Mouse (Mus musculus) heart, postnatal 25 days (tissue): Measurements from ENCODE around the gene Cacna1c. TPM values are rescaled to one million over a fixed set of nuclear protein-coding genes. Genes with fewer than 3 reads are reported as not detected.

Source experiments
- DNase-seq: peaks from one replicate; pipeline ENCODE4 v3.0.0; 2022; ENCODE audit warnings: low spot score
- intact Hi-C: fragments of 180-260 bp; cut with DNase I; formaldehyde crosslinking; loops from one replicate; pipeline ENCODE4 v1.15.1; 2025
- total RNA-seq, 2 experiments: library from RNA; stranded (reverse); gene quantifications; 2 replicates each; pipeline ENCODE4 v1.2.3; 2021

Cacna1c gene
- total RNA-seq, 2 experiments from 2014 or later: 182 to 191 TPM

GRCm38 (mm10) chr6:119107140-119107855 is 88.9 kb downstream of the Cacna1c start:
- intact Hi-C loops: loop anchor here (5.0 kb wide), 1 partner anchor 460 kb away; no protein-coding TSS in a partner anchor

GRCm38 (mm10) chr6:119106726-119107125 is 89.5 kb downstream of the Cacna1c start:
- intact Hi-C loops: loop anchor here (5.0 kb wide), 1 partner anchor 459 kb away; no protein-coding TSS in a partner anchor
- no peak for DNase-seq

More at GRCm38 (mm10) chr6:119107140-119107855, 88.9 kb downstream of the Cacna1c start:
- no peak for DNase-seq

GRCm38 (mm10) chr6:119105651-119106595 is 90.3 kb downstream of the Cacna1c start:
- DNase-seq: no peak

GRCm38 (mm10) chr6:119104246-119104645 is 92.0 kb downstream of the Cacna1c start:
- intact Hi-C loops: loop anchor here (2.0 to 5.0 kb wide), 2 partner anchors 87 to 181 kb away; no protein-coding TSS in a partner anchor
- DNase-seq: peak; percentile 17

More at GRCm38 (mm10) chr6:119105651-119106595, 90.3 kb downstream of the Cacna1c start:
- intact Hi-C loops: loop anchor here (2.0 to 5.0 kb wide), 2 partner anchors 183 to 459 kb away; no protein-coding TSS in a partner anchor

GRCm38 (mm10) chr6:119102936-119103335 is 93.3 kb downstream of the Cacna1c start:
- DNase-seq: no peak
- intact Hi-C loops: loop anchor here (5.0 kb wide), 1 partner anchor 86 kb away; no protein-coding TSS in a partner anchor

- no peak for DNase-seq
- intact Hi-C loops: no loop called here
These were observed 96.9 kb downstream of the Cacna1c start for GRCm38 (mm10) chr6:119099333-119099732.

- intact Hi-C loops: no loop called here
- DNase-seq: no peak
These were observed 99.7 kb downstream of the Cacna1c start for GRCm38 (mm10) chr6:119096481-119096880.

- intact Hi-C loops: no loop called here
- DNase-seq: no peak
These were observed 101.1 kb downstream of the Cacna1c start for GRCm38 (mm10) chr6:119095081-119095480.

GRCm38 (mm10) chr6:119089173-119089572 is 107.0 kb downstream of the Cacna1c start:
- peak; percentile 30 for DNase-seq
- intact Hi-C loops: no loop called here

- intact Hi-C loops: no loop called here
- no peak for DNase-seq
These were observed 107.8 kb downstream of the Cacna1c start for GRCm38 (mm10) chr6:119088381-119088780.

GRCm38 (mm10) chr6:119087919-119088318 is 108.3 kb downstream of the Cacna1c start:
- intact Hi-C loops: no loop called here
- DNase-seq: no peak

GRCm38 (mm10) chr6:119085789-119086188 is 110.4 kb downstream of the Cacna1c start:
- intact Hi-C loops: no loop called here
- no peak for DNase-seq

GRCm38 (mm10) chr6:119084532-119084931 is 111.7 kb downstream of the Cacna1c start:
- intact Hi-C loops: loop anchor here (5.0 kb wide), 1 partner anchor 97 kb away; no protein-coding TSS in a partner anchor
- DNase-seq: no peak

GRCm38 (mm10) chr6:119083559-119083958 is 112.7 kb downstream of the Cacna1c start:
- no peak for DNase-seq
- intact Hi-C loops: loop anchor here (5.0 kb wide), 1 partner anchor 96 kb away; no protein-coding TSS in a partner anchor

GRCm38 (mm10) chr6:119082662-119083061 is 113.6 kb downstream of the Cacna1c start:
- DNase-seq: peak; percentile 35
- intact Hi-C loops: loop anchor here (5.0 kb wide), 1 partner anchor 95 kb away; no protein-coding TSS in a partner anchor

GRCm38 (mm10) chr6:119081650-119082049 is 114.6 kb downstream of the Cacna1c start:
- no peak for DNase-seq
- intact Hi-C loops: loop anchor here (5.0 kb wide), 1 partner anchor 94 kb away; no protein-coding TSS in a partner anchor

GRCm38 (mm10) chr6:119079626-119080025 is 116.6 kb downstream of the Cacna1c start:
- intact Hi-C loops: loop anchor here (5.0 kb wide), 1 partner anchor 92 kb away; no protein-coding TSS in a partner anchor

GRCm38 (mm10) chr6:119078912-119079311 is 117.3 kb downstream of the Cacna1c start:
- intact Hi-C loops: no loop called here
- no peak for DNase-seq

More at GRCm38 (mm10) chr6:119079626-119080025, 116.6 kb downstream of the Cacna1c start:
- no peak for DNase-seq

GRCm38 (mm10) chr6:119077231-119077630 is 119.0 kb downstream of the Cacna1c start:
- intact Hi-C loops: no loop called here
- DNase-seq: no peak
